Mouse (Mus musculus): ENCODE measurements at regions not wholly inside any gene's neighbourhood (a gene's known extent, or its start where the extent isn't known, plus 50 kb on each side); places are given as distances from the start of the nearest gene placed in this dataset.

GRCm38 (mm10) chr10:122566601-122567000, 112.0 kb upstream of the Ppm1h start:
- no peak for DNase-seq

GRCm38 (mm10) chr10:122569546-122570202, 108.9 kb upstream of the Ppm1h start:
- DNase-seq, result no peak

- DNase-seq, result no peak
These were observed 107.5 kb upstream of the Ppm1h start for GRCm38 (mm10) chr10:122570909-122571551.

GRCm38 (mm10) chr10:122576171-122577063, 102.1 kb upstream of the Ppm1h start:
- no peak for DNase-seq

GRCm38 (mm10) chr10:122578209-122579001, 100.2 kb upstream of the Ppm1h start:
- no peak for DNase-seq

GRCm38 (mm10) chr10:122581096-122581495, 97.5 kb upstream of the Ppm1h start:
- DNase-seq, result no peak

- DNase-seq, result no peak
These were observed 91.0 kb upstream of the Ppm1h start for GRCm38 (mm10) chr10:122587541-122587940.

- no peak for DNase-seq
These were observed 79.1 kb upstream of the Ppm1h start for GRCm38 (mm10) chr10:122599511-122599910.

GRCm38 (mm10) chr10:122602394-122602793, 76.2 kb upstream of the Ppm1h start:
- no peak for DNase-seq

- no peak for DNase-seq
These were observed 74.6 kb upstream of the Ppm1h start for GRCm38 (mm10) chr10:122603960-122604359.

GRCm38 (mm10) chr10:122613281-122613680, 65.3 kb upstream of the Ppm1h start:
- no peak for DNase-seq

- DNase-seq, result no peak
These were observed 64.7 kb upstream of the Ppm1h start for GRCm38 (mm10) chr10:122613891-122614290.

- DNase-seq, result no peak
These were observed 63.8 kb upstream of the Ppm1h start for GRCm38 (mm10) chr10:122614720-122615119.

- no peak for DNase-seq
These were observed 62.9 kb upstream of the Ppm1h start for GRCm38 (mm10) chr10:122615658-122616057.

- no peak for DNase-seq
These were observed 62.2 kb upstream of the Ppm1h start for GRCm38 (mm10) chr10:122616385-122616784.

- no peak for DNase-seq
These were observed 59.7 kb upstream of the Ppm1h start for GRCm38 (mm10) chr10:122618854-122619253.

GRCm38 (mm10) chr10:122619406-122620116, 59.0 kb upstream of the Ppm1h start:
- no peak for DNase-seq
